Mouse (Mus musculus) C2C12 (cell line): ENCODE measurements around the gene Eomes. TPM values are rescaled to one million over a fixed set of nuclear protein-coding genes. Genes with fewer than 3 reads are reported as not detected.
A peak's percentile ranks its signal among the peaks of the same experiment; 100 is the strongest.

ENCODE experiments used
- H3K27me3 ChIP-seq: one replicate; pipeline ENCODE4 v1.6.1; 2011; ENCODE audit not compliant: control insufficient read depth, insufficient read depth, insufficient read length
- H3K36me3 ChIP-seq: one replicate; pipeline ENCODE4 v1.6.1; 2011; ENCODE audit not compliant: control insufficient read depth, insufficient read depth
- H3K4me3 ChIP-seq: one replicate; pipeline ENCODE4 v1.5.1; 2011; ENCODE audit warnings: mild to moderate bottlenecking, control low read depth; ENCODE audit not compliant: poor library complexity, insufficient read depth, severe bottlenecking
- H3K79me2 ChIP-seq: one replicate; pipeline ENCODE4 v1.6.1; 2011; ENCODE audit not compliant: control insufficient read depth, insufficient read depth
- H3K79me3 ChIP-seq: one replicate; pipeline ENCODE4 v1.6.1; 2011; ENCODE audit warnings: low read depth, control low read depth
- H3ac ChIP-seq: one replicate; pipeline ENCODE3; 2011; ENCODE audit warnings: low read depth; ENCODE audit not compliant: control insufficient read depth, insufficient read length
- CEBPB ChIP-seq: IDR thresholded peaks from one replicate; pipeline ENCODE4 v1.6.1; 2011; ENCODE audit warnings: low read depth, mild to moderate bottlenecking, control low read depth, moderate library complexity
- CTCF ChIP-seq: IDR thresholded peaks from one replicate; pipeline ENCODE4 v1.5.1; 2011; ENCODE audit not compliant: control insufficient read depth, insufficient read depth, insufficient read length
- FOSL1 ChIP-seq: IDR thresholded peaks from one replicate; pipeline ENCODE4 v1.8.0; 2011; ENCODE audit warnings: mild to moderate bottlenecking, low read length; ENCODE audit not compliant: poor library complexity, insufficient read depth, severe bottlenecking
- MAX ChIP-seq: IDR thresholded peaks from one replicate; pipeline ENCODE4 v1.6.1; 2011; ENCODE audit warnings: mild to moderate bottlenecking, control low read depth
- MYOD1 ChIP-seq: IDR thresholded peaks from one replicate; pipeline ENCODE4 v1.6.1; 2011; ENCODE audit warnings: low read depth; ENCODE audit not compliant: control insufficient read depth, insufficient read length
- MYOG ChIP-seq: IDR thresholded peaks from one replicate; pipeline ENCODE4 v1.6.1; 2011; ENCODE audit not compliant: control insufficient read depth, insufficient read length; ENCODE audit errors: extremely low read depth
- USF1 ChIP-seq: IDR thresholded peaks from one replicate; pipeline ENCODE4 v1.6.1; 2011; ENCODE audit warnings: low read depth, mild to moderate bottlenecking, control low read depth, moderate library complexity
- polyA plus RNA-seq: library from polyadenylated mRNA; unstranded; fragments of >200 nt; fragmentation: generic; extraction: Trizol; gene quantifications from one replicate; pipeline ENCODE4 v1.2.1, GENCODE M21; 2012; ENCODE audit warnings: missing spikeins

The Eomes gene
- polyA plus RNA-seq, 1 experiment: 0.15 TPM

- peak overlapping the region; percentile 32 for H3ac ChIP-seq
- H3K4me3 ChIP-seq: no peak overlapping the region
- H3K27me3 ChIP-seq: no peaks in the 10 kb centered on the region
- TF ChIP-seq CTCF: no peak
- H3K79me2 ChIP-seq: no peaks in the 10 kb centered on the region
- no peaks in the 10 kb centered on the region for H3K79me3 ChIP-seq
- no peaks in the 10 kb centered on the region for H3K36me3 ChIP-seq
Measured at GRCm38 (mm10) chr9:118488896-118489578, 11.0 kb downstream of the Eomes start.

- H3K27me3 ChIP-seq: no peaks in the 10 kb centered on the region
- H3K4me3 ChIP-seq: no peak overlapping the region
- no peaks in the 10 kb centered on the region for H3K79me3 ChIP-seq
Measured at GRCm38 (mm10) chr9:118489579-118490019, 11.6 kb downstream of the Eomes start.

GRCm38 (mm10) chr9:118491195-118491594 is 13.2 kb downstream of the Eomes start:
- Histone ChIP-seq H3K27me3 (no peaks in the 10 kb centered on the region), H3K36me3 (no peaks in the 10 kb centered on the region), H3K79me3 (no peaks in the 10 kb centered on the region), H3K79me2 (no peaks in the 10 kb centered on the region), H3K4me3 (no peak overlapping the region), H3ac (no peak overlapping the region)
- TF ChIP-seq MYOD1 (no peak), CTCF (no peak), USF1 (no peak), MYOG (no peak), FOSL1 (no peak), MAX (no peak), CEBPB (no peak)

More at GRCm38 (mm10) chr9:118489579-118490019, 11.6 kb downstream of the Eomes start:
- Histone ChIP-seq H3ac (peak overlapping the region; percentile 32), H3K79me2 (no peaks in the 10 kb centered on the region), H3K36me3 (no peaks in the 10 kb centered on the region)
- peak; percentile 74 for TF ChIP-seq CTCF
- no peak for TF ChIP-seq MYOG

- H3K79me3 ChIP-seq: no peaks in the 10 kb centered on the region
- H3K79me2 ChIP-seq: no peaks in the 10 kb centered on the region
- no peak overlapping the region for H3K4me3 ChIP-seq
- no peaks in the 10 kb centered on the region for H3K36me3 ChIP-seq
- no peaks in the 10 kb centered on the region for H3K27me3 ChIP-seq
- no peak overlapping the region for H3ac ChIP-seq
- TF ChIP-seq CEBPB: no peak
- no peak for TF ChIP-seq CTCF
- no peak for TF ChIP-seq FOSL1
- TF ChIP-seq MAX: no peak
- TF ChIP-seq USF1: no peak
- TF ChIP-seq MYOD1: no peak
- no peak for TF ChIP-seq MYOG
Measured at GRCm38 (mm10) chr9:118492932-118493698, 15.1 kb downstream of the Eomes start.

- TF ChIP-seq USF1 (no peak), MAX (no peak), MYOD1 (no peak), FOSL1 (no peak), MYOG (no peak), CEBPB (no peak), CTCF (no peak)
- H3K79me3 ChIP-seq: no peaks in the 10 kb centered on the region
- no peaks in the 10 kb centered on the region for H3K79me2 ChIP-seq
- H3K4me3 ChIP-seq: no peak overlapping the region
- no peaks in the 10 kb centered on the region for H3K27me3 ChIP-seq
- H3ac ChIP-seq: no peak overlapping the region
- no peaks in the 10 kb centered on the region for H3K36me3 ChIP-seq
Measured at GRCm38 (mm10) chr9:118494106-118494505, 16.1 kb downstream of the Eomes start.

- no peak overlapping the region for H3ac ChIP-seq
- no peaks in the 10 kb centered on the region for H3K79me3 ChIP-seq
- H3K79me2 ChIP-seq: no peaks in the 10 kb centered on the region
- no peak for TF ChIP-seq CEBPB
- TF ChIP-seq MYOD1: no peak
- no peak for TF ChIP-seq FOSL1
- no peak for TF ChIP-seq MYOG
- no peak for TF ChIP-seq CTCF
- no peak for TF ChIP-seq USF1
- TF ChIP-seq MAX: no peak
- H3K27me3 ChIP-seq: no peaks in the 10 kb centered on the region
- H3K36me3 ChIP-seq: no peaks in the 10 kb centered on the region
- no peak overlapping the region for H3K4me3 ChIP-seq
Measured at GRCm38 (mm10) chr9:118495933-118496332, 17.9 kb downstream of the Eomes start.
